Mouse (Mus musculus): ENCODE data around the gene Tubgcp2. TPM values are rescaled to one million over a fixed set of nuclear protein-coding genes. Genes with fewer than 3 reads are reported as not detected.

The Tubgcp2 gene
- total RNA-seq, 2 experiments from 2014 or later = 27.4 to 29.4 TPM

DNA sequence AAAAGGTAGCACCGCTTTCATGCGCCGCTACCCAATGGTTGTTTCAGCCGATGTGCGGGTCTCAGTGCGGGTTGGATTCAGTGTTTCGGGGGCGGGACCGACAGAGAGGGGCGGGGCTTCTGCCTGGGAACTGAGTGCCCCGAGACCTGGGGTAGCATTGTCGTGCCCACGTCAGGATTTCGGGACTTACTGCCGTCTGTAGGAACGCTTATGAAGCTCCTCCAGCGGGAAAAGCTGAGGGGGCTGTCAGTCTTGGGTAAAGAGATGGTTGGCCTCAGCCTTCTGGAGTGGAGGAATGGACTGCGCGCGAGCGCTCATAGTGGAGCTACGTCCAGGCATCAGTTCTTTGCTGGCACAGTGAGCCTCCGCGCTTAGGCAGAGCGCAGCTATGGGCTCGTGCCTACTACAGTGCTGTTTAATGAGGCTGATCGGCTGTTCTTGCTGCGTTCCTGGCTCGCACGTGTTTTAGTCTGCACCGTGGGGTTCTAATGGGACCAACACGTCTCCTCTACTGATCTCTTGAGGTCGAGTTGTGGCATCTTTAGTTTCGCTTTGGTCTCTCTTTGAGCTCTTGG is 12.7 kb upstream of the Tubgcp2 start:
- DNase-seq = peak; percentile 16 to 28
- intact Hi-C loops (cut with DNase I) = no loop called here

- DNase-seq = no peak
- intact Hi-C loops (cut with DNase I) = no loop called here
Observed at GRCm38 (mm10) chr7:140048361-140049114, 12.1 kb upstream of the Tubgcp2 start, which contains the start of gene Msx3. Gene Msx3, minus strand, starts transcription at chr7:140049089.

DNA sequence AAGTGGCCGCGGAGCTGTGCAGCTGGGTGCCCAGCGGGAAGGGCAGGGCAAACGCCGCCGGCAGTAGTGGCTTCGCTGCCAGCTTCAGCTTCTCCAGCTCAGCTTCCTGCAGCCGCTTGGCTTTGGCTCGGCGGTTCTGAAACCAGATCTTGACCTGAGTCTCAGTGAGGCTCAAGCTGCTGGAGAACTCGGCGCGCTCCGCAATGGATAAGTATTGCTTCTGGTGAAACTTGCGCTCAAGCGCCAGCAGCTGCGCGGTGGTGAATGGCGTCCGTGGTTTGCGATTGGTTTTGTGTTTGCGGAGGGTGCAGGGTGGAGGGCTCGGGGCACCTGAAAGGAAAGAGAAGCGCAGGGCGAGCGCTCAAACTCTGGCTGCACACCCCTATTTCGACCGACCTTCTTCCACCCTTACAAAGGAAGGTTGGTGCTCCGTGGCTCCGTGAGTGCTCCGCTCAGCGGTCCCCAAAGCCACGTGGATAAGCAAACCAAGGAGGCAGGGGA is 11.4 kb upstream of the Tubgcp2 start:
- intact Hi-C loops (cut with DNase I) = no loop called here
- DNase-seq = peak in 1 of 2 experiments; percentile 17

DNA sequence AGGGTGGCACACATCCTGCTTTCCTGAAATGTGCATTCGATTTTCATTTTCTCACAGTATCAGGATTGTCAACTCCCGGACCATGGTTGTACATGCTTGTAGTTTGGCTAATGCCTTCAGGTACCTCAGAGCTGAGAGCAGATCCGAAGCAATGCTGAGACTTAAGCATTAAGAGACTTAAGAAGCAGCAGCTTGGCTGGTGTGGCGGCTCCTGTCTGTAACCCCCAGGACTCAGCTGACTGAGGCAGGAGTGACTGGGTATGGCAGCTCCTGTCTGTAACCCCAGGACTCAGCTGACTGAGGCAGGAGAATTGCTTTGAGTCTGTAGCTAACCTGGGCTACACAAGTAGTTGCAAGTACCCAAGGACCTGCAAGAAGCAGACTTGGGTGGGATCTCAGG is 9.1 kb upstream of the Tubgcp2 start:
- DNase-seq = no peak
- intact Hi-C loops (cut with DNase I) = no loop called here

DNA sequence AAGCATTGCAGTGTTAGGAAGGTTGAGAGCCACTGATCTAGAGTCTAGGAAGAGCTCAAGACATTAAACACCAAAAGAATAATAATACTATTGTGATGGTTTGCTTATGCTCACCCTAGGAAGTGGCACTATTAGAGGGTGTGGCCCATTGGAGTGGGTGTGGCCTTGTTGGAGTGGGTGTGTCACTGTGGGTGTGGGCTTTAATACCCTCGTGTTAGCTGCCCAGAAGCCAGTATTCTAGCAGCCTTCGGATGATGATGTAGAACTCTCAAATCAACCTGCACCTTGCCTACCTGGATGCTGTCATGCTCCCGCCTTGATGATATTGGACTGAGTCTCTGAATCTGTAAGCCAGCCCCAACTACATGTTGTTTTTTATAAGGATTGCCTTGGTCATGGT is 6.3 kb upstream of the Tubgcp2 start:
- no peak for DNase-seq
- intact Hi-C loops (cut with DNase I) = no loop called here

- intact Hi-C loops (cut with DNase I) = no loop called here
- no peak for DNase-seq
Observed at GRCm38 (mm10) chr7:140037171-140037555, 694 bp upstream of the Tubgcp2 start.

DNA sequence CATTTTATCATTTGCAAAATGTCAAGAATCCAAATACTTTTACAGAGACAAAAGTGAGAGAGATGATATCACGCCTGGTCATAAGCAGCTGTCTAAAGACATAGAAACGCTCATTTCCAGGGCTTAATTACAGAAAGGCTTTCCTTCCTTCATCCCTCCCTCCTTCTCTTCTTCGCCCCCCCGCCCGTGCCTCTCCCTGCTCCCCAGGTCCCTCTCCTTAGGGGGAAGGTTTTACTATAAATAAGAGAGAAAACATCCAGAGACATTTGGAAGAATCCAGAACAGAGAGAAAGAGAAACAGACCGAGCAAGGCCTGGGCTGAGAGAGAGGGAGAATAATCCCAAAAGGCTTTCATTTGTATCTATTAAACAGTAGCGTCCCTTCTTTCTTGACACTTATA is 1.0 kb downstream of the Tubgcp2 start:
- no peak for DNase-seq
- intact Hi-C loops (cut with DNase I) = no loop called here

DNA sequence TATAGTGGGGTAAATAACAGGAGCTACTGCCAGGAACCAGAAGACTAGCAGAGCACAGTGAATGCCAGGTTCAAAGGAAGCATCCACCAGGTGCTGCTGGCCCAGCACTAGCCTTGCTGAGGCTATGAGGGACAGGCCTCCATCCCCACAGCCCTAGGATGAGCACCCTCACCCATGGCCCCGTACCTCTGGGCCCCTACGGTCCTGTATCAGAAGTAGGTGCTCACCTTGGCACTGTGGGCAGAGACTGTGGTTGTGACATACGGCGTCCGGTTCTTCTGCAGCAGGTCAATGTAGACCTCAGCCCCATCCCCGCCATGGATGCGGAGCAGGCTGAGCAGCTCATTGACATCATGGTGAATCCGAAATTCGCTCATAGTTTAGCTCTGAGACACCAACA is 3.1 kb downstream of the Tubgcp2 start:
- intact Hi-C loops (cut with DNase I) = no loop called here
- no peak for DNase-seq

- no peak for DNase-seq
Observed at GRCm38 (mm10) chr7:140032366-140032765, 4.1 kb downstream of the Tubgcp2 start.

DNA sequence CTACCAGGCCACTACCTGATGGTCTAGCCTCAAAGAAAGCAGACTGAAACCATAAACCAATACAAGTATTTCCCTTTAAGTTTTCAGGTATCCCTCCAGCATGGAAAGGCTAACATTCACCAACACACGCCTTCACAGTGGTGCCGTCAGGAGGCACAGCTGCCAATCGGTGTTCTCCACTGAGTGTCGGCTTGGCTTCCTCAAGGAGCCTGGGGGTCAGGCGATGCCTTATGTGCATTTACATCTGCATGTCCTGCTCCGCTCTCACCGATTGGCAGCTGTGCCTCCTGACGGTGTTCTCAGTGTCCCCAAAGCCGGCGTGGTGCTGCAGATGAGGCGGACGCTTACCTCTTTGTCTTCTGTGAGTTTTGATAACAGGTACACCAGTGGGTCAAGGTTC is 4.7 kb downstream of the Tubgcp2 start:
- DNase-seq = no peak
- intact Hi-C loops (cut with DNase I) = no loop called here

More at GRCm38 (mm10) chr7:140032366-140032765, 4.1 kb downstream of the Tubgcp2 start:
- intact Hi-C loops (cut with DNase I) = no loop called here

DNA sequence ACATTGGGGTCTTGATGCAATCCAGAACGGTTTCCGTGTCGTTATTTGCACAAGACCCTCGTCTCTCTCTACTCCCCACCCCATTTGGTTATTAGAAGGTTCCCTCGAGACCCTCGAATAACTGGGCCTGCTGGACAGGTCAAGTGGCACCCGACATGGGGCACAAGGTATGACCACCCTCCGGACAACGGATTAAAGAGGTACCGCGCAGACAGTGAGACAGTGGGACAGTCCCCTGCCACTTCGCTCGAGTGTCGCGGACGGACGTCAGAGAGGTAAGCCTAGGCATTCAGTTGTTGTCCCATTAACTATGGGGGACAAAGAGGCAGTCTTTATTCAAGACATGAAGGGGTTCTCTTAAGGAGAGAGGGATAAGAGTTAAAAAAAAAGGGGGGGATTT is 25.1 kb downstream of the Tubgcp2 start:
- intact Hi-C loops (cut with DNase I) = no loop called here
- DNase-seq = no peak

DNA sequence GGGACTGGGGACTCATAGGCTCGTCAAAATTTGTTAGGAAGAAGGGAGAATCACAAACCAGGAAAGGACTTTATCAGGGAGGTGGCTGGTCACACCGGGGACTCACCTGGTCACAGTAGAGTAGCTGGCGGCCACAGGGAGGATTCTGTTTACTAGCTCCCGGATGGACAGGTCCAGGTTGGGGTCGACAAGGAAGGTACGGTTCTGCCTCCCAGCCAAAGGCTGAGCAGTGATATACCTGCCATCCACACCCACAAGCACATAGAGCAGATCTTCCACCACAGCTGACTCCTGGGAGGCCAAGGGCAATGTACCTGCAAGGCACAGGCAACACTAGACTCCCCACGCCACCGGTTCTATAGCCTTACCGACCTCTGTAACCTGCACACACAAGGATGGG is 28.7 kb downstream of the Tubgcp2 start:
- intact Hi-C loops (cut with DNase I) = no loop called here
- no peak for DNase-seq

DNA sequence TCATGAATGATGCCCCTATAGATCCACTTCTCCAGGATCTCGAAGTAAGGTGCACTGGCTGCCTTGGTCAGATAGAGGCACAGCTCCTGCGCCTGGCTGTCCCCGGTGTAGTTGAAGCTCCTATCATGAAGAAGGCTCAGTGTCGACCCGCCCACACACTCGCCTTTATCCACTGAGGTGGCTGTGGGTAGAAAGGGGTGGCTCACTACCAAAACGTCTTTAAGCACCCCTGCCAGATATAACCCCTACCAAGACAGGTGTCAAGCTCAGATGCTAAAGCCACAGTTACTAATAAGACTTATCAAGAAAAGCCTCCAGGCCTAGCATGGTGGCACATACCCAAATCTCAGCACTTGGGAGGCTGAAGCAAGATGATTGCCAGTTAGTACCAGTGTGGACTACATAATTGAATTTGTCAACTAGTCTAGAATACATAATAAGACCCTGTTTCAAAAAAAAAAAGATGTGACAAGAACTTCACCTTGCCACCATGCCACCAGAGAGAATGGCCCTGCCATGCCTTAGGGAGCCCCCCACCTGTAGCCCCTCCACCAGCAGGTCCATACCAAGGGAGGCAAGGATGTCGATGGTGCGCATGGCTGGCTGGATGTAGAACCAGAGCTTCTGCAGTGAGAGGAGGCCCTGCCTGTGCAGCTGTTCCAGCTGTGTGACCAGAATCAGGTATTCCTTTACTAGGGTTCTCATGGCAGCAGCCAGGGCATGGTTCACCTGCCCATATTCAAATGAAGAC is 29.4 kb downstream of the Tubgcp2 start:
- intact Hi-C loops (cut with DNase I) = no loop called here
- DNase-seq = no peak

DNA sequence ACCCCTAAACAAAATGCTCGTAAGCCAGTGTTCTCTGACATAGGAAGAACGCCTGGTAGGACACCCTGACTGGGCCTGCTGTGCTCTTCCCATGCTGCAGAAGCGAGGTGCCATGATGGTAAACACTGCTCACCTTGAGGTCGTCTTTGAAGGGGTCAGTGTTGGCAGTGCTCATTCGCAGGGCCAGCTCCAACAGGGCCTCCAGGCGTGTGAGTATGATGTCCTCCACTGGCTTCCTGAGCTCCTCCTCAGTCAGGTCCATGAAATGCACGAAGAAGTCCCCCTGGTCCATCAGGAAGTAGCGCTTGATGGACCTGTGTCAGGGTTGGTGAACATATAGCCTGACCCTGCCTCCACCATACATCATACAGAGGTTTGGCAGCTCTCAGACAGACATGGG is 31.8 kb downstream of the Tubgcp2 start:
- intact Hi-C loops (cut with DNase I) = no loop called here
- DNase-seq = no peak

- intact Hi-C loops (cut with DNase I) = no loop called here
- no peak for DNase-seq
Observed at GRCm38 (mm10) chr7:140001086-140001740, 35.3 kb downstream of the Tubgcp2 start.

DNA sequence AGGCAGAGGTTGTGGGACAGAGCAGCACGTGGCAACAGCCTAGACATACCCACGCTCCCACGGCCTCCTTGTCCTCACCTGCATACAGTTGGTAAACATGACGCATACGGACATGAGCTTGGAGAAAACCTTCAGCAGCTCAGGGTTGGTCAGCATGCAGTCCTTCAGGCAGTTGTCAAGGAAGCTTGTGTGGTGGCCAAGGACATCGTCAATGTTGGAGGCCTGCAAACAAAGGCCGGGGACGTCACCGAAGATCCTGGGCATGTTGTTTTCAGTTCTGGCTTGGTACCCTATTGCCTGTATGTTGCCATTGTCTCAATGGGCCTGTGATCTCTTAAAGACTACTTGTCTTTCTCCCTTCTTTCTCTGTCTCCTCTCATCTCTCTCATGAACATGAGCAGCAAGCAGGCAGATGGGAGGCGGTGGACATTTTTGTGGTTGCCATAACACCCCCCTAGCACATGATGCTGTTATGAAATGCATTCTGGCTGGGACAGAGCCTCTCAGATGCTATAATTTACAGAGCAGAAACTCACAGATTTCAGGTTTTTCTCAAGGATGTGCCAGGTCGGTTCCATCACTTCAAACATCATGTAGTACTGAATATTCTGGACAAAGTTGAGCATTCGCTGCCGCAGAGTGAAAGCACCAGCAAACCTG is 37.6 kb downstream of the Tubgcp2 start:
- no peak for DNase-seq
- intact Hi-C loops (cut with DNase I) = no loop called here

DNA sequence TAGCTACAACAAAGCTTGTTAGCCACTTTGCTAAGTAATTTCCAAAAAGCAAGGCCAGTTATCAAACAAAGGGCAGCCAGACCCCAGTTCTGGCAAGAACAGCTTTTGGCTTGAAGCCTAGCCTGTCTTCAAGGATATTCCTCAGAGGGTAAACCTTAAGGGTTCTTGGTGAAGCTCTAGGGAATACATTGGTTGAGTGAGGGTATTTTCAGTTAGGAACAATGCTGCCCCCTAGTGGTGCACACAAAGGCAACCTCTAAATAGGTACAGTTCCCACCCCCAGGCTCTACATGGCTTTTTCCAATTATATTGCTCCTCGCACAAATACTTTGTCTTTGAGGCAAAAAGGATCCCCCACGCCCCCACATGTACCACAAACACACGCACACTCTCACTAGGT is 41.8 kb downstream of the Tubgcp2 start:
- intact Hi-C loops (cut with DNase I) = loop anchor here (1.0 to 2.0 kb wide), 2 partner anchors 25 to 90 kb away; no protein-coding TSS in a partner anchor
- peak; percentile 59 to 71 for DNase-seq

DNA sequence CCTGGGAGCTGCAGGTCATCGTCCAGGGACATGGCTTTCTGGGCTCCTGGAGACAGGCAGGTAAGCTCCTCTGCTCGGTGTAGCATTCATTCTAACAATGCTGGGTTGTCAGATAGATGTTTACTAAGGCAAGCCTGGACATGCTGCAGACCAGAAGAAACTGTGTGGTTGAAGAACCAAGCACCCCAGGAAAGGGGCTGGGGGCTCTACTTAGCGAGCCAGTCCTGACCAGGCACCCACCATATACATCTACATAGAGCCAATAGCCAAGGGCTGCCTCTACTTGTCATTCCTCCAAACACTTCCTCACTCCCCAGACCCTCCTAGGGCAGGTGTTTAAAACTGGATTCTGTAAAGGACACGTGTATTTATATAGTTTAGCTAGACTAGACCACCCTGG is 42.3 kb downstream of the Tubgcp2 start:
- intact Hi-C loops (cut with DNase I) = loop anchor here (1.0 to 2.0 kb wide), 2 partner anchors 25 to 89 kb away; no protein-coding TSS in a partner anchor
- DNase-seq = no peak

DNA sequence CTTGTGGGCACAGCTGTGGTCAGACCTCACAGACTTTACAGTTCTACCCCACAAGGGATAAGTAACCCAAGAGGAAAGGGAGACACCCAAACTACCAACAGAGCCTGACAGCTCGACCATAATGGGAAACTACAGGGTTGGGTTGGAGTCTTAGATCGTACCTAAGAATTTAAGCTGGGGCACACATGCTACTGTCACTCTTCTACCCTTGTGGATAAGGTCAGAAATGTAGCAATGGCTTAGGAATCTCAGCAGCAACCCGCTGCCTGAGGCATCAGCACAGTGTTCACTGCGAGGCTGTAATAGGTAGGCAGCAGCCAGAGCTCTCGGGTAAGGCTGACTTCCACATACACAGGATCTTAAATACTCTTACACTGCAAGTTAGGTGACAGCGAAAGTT is 42.9 kb downstream of the Tubgcp2 start:
- intact Hi-C loops (cut with DNase I) = no loop called here

DNA sequence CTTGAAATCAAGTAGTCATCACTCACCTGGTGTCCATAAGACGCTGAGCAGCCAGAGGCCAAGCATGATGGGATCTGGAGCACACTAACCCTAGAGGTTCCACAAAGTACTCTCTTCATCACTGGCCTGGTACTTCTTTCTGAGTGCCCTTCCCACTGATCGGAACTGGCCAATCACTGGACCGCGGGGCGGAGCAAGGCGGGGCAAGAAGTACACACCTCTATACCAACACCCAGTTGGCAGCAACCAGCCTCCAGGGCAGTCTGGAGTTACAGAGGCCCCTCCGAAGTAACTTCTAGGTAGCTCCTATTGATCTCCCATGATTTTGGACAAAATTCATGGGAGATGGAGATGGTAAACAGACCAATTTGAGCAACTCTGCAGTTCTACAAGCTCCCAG is 44.1 kb downstream of the Tubgcp2 start, which contains the start of gene Adam8:
Gene Adam8, minus strand, starts transcription at position 157 of the 400 bp plus-strand sequence.
- intact Hi-C loops (cut with DNase I) = no loop called here
- DNase-seq = no peak

More for the DNA sequence above, 42.9 kb downstream of the Tubgcp2 start:
- no peak for DNase-seq

Data from heart, postnatal 14 days (tissue).